Mouse (Mus musculus) CH12F3 (cell line): ENCODE results near the gene Sigmar1.
"Not testable (repeated sequence)": the region's sequence is repeated elsewhere in the genome, so short reads cannot be mapped to it uniquely, and the experiment has no call there.

Source experiments
- in situ Hi-C: fragments of 300-500 bp; cut with MboI; formaldehyde crosslinking; loops from 2 replicates; pipeline ENCODE4 v1.14.3; 2020; ENCODE audit warnings: low sequenced_read_pairs

Sigmar1 gene

DNA sequence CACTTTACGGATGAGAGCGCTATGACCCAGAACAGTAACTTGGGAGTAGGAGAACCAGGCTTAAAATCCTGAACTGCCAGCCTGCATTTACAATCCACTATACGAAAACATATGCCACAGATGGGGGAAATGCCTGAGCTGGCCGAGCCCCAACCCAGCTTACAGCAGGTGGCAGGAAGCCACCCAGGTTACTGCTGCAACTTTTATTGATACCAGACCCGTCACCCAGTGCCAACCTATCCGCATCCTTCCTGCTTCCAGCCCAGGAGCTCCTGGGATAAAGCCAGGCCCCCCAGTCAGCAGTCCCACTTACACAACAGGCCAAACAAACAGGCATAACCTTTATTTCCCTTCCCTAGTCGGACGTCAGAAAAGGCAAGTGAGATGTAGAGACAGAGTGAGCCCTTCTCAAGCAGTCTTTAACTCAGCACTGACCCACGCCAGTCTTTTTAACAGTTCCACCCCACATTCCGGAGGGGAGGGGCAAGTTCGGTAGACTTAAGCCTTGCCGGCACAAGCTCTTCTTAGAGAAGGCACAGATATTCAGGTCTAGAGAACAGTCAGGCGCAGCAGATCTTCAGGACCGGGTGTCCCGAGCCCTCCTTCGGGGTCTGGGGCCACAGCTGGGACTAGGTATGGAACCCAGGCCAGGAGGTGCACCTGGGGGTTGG is 44.1 kb downstream of the Sigmar1 start:
- in situ Hi-C loops: no loop called here

DNA sequence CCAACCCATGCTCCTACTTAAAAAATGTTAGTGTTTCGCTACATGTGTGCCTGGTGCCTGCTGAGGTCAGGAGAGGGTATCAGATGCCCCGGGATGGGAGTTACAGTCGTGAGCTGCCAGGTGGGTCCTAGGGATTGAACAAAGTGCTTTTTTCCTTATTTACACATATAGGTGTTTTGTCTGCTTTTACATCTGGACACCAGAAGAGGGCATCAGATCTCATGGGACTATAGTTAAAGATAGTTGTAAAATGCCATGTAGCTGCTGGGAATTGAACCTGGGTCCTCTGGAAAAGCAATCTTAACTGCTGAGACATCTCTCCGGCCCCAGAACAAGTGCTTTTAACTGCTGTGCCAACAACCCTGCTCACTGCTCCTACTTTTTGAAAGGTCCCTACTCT is 45.7 kb downstream of the Sigmar1 start:
- in situ Hi-C loops: no loop called here

DNA sequence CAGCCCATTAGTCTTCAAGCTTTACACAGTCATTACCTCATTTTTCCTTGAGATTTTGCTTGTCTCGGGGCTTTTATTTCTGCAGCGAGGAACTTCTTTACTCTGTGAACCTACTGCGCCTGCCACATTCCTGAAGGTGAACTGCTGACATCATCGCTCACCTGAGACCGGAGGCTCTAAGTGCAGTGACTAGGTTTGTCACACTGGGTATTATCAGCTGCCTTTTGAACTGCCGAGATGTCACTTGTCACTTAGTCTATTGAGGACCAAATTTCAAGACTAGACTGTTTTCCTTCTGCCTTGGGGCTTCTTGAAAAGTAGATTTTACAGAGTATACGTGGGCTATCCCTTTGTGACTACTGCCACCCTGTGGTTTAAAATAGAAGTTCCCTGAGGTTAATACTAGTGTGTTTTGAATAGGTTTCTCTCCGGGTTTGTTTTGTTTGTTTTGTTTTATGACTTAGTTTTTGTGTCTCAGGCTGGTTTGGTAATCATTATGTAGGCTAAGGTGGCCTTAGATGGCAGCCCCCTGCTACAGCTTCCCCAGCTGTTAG is 47.7 kb downstream of the Sigmar1 start:
- in situ Hi-C loops: no loop called here

DNA sequence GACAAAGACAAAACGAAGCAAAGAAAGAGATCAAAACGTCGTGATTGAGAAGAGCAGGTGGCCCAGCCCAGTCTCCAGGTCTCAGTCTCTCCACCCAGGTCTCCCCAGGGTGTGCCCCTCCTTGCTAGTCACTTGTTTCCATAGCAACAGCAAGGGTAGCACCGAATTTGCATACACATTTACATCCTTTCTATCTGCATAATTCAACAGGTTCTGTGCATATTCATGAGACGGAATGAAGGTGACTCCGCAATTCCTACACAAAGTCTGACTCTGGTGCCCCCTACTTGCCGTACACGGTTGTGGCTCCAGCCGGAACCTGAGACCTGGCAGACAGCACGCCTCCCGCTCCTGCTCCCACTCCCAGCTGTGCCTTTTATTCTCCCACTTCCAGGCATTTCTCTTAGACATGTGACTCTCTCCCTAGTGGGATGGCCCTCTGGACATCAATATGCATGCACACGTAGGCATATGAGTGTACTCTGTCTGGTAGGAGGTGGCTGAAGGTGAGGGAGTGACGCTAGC is 48.9 kb downstream of the Sigmar1 start:
- in situ Hi-C loops: no loop called here

DNA sequence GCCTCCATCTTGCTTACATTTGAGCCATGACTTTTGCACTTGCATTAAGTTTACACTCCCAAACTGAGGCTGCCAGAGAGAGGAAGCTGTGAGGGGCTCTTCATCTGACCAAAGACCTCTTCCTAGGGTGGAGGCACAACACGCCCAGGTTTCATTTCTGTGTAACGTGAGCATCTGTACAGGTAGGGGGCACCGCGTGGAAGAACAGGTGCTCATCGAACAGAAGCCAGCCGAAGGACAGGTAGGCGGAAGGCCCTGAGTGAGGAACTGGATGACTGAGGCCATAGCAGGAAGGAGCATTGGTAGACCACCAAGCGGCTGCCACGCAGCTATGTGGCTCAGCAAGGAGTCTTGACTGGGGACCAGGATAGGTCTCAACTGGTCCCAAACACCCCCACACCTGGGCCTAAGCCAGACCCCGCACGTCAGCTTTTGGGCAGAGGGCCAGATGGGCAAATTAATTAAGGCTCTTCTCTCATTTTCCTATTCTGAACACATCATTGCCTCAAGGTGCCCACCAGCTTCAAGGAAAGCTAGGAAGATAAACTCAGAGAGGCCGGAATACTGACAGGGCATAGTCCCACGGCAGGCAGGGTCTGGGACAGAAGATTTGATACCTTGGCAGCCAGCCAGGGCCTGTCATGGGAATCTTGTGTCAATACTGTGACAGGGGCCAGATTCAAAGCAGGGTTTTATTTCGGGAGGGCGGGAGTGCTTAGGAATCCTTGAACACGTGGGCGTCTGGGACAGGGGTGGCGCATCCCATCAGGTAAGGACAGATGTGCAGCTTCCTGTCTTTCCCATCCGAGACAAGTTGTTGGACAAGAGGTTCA is 49.8 kb downstream of the Sigmar1 start:
- in situ Hi-C loops: no loop called here

DNA sequence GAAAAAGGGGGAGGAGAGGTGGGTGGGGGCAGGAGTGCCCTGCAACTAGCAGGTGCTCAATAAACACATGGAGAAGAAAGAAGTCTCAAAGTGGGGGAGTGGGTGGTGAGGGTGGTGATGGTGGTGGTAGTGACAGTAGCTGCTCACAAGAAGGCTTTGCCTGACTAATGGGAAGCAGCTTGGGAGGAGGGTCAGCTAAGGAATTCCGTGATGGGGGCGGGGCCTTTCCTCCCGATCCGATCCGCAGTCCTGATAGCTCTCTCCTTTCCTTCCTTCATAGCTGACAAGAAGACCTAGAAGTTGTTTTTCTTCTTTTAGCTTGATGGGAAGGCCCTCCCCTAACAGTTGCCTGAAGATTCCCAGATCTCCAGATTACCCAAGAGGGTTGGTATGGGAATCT is 51.3 kb downstream of the Sigmar1 start:
- in situ Hi-C loops: no loop called here

DNA sequence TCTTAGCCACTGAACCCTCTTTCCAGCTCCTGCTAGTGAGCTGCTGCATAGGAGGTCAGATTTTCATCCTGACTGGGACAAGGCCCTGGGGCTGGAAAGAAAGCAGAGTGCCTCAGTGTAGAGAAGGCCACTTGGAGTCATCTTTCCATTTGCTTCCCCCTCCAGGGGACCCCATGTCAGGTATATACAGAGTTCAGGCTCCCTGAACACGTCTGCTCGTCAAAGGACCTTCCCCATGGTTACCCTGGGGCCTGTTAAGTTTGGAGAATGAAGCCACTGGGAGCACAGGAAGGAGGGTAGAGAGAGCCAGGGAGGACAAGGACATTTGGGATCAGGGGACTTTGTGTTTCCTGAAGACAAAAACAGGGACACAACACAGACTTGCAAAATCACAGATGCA is 53.7 kb downstream of the Sigmar1 start:
- in situ Hi-C loops: not testable (repeated sequence)

DNA sequence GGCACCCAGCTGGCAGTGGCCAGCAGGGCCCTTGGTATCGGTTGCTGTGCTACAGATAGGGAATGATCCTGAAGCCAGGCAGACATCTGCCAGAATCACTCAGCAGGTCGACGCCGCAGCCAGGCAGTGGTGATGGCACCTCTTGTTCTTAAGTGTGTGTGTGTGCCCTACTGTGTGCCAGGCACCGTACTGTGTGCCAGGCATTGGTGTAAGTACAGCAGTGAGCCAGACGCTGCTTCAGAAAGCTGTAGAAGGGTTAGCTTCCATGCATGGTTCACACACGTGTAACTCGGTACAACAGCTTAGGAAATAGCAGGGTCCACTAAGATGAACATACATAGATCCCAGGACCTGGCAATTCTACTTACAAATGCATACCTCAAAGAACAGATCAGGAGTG is 55.7 kb downstream of the Sigmar1 start:
- in situ Hi-C loops: not testable (repeated sequence)

DNA sequence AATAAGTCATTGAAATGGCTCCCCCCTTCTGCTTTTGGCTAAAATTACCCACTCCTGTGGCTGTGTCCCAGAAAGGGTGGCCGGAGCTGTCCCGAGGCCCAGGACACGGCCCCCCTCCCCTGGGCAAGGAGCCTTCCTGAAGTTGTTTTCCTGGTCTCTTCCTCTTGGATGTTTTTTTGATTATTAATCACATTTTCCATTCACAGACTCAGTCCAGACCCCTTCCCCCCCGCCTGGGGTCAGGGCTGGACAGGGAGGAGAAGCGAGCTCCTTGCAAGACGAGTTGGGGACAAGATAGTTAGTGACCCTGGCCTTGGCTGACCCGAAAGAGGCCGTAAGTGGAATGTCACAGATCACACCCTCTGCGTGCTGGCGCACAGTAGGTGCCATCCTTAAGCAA is 56.2 kb downstream of the Sigmar1 start, which contains the start of gene Il11ra1:
Il11ra1 (plus strand) TSS at position 207 of the 400 bp plus-strand sequence.
- in situ Hi-C loops: not testable (repeated sequence)

DNA sequence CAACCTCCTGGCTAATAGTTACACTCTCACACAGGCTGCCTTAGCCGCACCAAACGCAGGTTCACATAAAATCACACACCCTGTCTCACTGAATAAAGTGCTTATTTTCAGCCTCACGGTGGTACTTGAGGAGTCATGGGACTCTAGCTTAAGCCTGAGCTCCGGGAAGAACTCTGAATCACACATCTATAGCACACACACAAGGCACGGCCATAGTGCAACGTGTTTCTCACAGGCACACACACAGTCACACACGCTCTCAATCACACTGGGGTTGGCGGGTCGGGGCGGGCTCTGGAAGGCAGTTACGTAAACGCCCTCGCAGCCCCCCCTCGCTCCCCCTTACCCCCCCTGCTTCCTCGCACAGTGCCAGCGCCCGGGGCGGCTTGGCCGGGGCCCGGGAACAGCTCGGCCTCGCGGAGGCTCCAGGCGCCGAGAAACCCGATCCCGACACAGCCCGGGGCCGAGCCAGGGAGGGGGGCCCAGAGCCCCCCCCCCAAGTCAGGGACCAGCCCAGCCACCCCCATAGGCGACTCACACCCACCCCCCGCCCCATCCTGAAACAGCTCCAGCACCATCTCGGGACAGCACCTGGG is 57.4 kb downstream of the Sigmar1 start:
- in situ Hi-C loops: not testable (repeated sequence)

DNA sequence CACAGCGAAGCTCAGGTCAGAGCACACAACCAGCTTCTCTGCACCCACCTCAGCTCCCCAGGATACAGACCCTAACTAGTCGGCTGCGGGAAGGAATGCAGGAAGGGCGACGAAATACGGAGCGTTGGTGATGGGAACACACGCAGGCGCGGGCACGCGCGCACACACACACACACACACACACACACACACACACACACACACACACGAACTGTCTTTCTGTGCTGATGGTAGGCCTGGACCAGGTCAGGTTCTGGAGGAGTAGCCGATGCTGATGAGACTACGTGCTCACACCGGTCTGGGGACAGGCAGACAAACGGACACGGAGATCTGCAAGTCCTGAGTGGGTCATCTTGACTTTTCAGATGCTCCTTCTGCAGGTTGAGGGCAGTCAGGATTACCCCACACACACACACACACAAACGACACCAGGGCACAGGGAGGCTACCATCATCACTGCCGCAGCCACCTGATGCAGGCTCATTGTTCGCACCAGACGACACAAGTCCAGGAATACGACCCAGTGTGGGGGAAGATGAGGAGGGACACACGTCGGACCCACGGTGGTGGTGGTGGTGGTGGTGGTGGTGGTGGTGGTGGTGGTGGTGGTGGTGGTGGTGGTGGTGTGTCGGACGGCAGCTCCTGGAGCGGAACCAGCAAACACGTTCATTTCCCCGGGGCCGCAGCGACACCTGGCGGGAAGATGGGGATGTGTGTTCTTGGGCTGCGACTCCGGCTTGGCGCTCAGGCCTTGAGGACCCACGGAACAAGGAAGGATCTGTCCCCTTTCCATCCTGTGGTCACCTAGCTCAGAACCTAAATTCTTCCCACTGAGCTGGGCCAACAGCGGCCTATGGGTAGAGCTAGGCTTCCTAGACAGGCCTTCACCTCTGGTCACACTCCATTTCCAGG is 58.8 kb downstream of the Sigmar1 start, which contains the start of gene Cntfr:
Cntfr (minus strand) TSS at position 160 of the 912 bp plus-strand sequence.
- in situ Hi-C loops: not testable (repeated sequence)

DNA sequence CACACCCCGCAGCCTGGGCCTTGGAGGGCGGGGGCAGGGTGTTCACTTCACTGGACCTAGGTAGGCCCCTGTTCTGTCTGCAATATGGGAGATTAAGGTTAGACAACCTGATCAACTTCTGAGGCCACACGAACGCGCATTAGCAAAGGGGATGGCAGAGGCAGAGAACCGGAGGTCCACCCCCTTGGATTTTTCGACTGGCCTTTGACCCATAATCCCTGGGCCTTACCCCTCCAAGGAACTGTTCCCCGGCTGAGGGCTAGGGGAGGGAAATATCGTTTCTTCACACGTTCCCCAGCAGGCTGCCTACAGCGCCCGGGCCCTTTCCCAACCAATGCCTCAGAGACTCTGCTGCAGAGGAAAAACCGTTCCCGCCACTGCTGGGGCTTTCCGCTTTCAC is 59.5 kb downstream of the Sigmar1 start:
- in situ Hi-C loops: not testable (repeated sequence)

DNA sequence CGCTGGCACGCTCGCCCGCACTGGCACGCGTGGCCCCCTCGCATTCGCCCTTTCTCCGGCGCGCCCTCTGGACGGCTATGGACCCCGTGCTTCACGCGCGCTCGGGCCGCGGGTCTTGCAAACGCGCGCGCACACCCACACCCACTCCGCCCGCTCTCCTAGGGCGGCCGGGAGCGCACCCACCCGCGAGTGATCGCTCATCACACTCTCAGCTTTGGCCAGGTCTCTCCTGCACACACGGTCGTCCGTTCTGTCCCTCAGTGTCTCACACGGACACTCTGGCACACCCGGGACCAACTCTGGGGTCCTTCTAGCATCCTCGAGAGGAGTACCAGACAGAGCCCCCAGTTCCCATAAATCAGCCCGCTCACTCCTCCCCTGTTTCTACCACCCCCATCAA is 60.2 kb downstream of the Sigmar1 start:
- in situ Hi-C loops: not testable (repeated sequence)

DNA sequence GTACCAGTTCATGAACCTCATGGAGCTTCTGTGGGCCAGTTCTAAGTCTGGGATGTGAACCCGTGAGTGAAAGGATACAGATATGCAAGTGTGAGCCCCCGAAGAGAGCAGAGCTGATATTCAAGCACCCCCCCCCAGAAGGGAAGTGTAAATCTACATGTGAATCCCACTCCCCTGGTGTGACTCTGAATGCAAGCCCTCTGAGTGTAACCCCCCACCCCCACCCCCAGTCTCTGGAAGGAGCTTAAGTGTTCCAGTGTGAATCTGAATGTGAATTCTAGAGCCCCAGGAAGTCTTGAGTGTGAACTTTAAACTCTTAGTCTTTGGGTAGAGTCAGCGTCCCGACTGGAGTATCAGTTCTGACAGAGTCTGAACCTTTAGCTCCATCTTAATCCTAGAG is 62.4 kb downstream of the Sigmar1 start:
- in situ Hi-C loops: not testable (repeated sequence)

DNA sequence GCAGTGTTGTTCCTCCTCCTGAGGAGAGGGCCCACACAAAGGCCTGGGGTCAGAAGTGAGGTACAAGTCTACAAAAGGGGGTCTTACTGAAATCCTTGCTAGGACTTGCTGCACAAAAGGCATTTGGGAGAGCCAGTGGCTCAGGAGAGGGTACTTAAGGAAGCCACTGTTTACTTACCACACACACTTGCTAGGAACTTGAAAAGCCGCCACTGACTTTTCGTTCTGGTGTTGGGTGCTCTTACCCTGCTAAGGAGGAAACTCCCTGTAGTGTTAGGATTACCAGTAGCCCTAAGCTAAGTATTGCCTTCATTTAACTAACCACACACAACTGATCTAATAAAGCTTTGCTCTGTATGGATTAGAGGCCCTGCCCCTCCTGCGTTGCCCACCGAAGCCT is 65.9 kb downstream of the Sigmar1 start:
- in situ Hi-C loops: not testable (repeated sequence)

DNA sequence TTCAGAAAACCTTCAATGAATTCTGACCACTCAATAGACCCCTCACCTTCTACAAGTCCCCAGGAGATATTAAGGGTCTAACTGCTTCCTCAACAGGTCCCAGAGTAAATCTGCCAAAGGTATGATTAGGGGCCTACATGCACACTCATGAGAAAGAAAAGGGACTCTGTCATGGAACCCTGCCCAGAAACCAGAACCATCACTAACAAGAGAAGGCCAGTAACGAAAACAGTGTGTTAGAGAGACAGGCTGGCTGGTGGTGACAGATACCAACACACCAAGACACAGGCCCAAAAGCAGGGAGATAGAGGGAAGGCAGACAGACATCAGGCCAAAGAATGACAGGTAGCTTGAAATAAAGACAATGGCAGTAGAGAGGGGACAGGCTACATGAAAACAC is 67.4 kb downstream of the Sigmar1 start:
- in situ Hi-C loops: not testable (repeated sequence)
